Mouse (Mus musculus) cerebellum, postnatal 10 days (tissue): ENCODE results near the gene Dlgap3.

Experiments
- DNase-seq, 2 experiments: peaks; one replicate each; pipeline ENCODE4 v3.0.0; 2021; ENCODE audit warnings: mixed read lengths in 2 of 2

Gene Dlgap3

GRCm38 (mm10) chr4:127168914-127169345, at the start of gene Dlgap3:
TSS of gene Dlgap3 (plus strand) at chr4:127169204.
- DNase-seq, result peak in 1 of 2 experiments; percentile 85

- DNase-seq, result no peak
These were observed 45.6 kb upstream of the Dlgap3 start, which contains the start of gene Tmem35b for GRCm38 (mm10) chr4:127123391-127123790. TSS of gene Tmem35b (plus strand) at chr4:127123691.

- no peak for DNase-seq
These were observed 44.7 kb upstream of the Dlgap3 start for GRCm38 (mm10) chr4:127124331-127124730.

- DNase-seq, result peak; percentile 87 to 93
These were observed 43.1 kb upstream of the Dlgap3 start for GRCm38 (mm10) chr4:127125834-127126463.

GRCm38 (mm10) chr4:127134687-127135086, 34.3 kb upstream of the Dlgap3 start:
- DNase-seq, result no peak

- DNase-seq, result peak; percentile 30 to 55
These were observed 31.4 kb upstream of the Dlgap3 start for GRCm38 (mm10) chr4:127137591-127137990.

- DNase-seq, result peak; percentile 71 to 80
These were observed 30.5 kb upstream of the Dlgap3 start for GRCm38 (mm10) chr4:127138486-127138885.

GRCm38 (mm10) chr4:127150031-127150430, 19.0 kb upstream of the Dlgap3 start:
- DNase-seq, result no peak

GRCm38 (mm10) chr4:127153345-127153744, 15.7 kb upstream of the Dlgap3 start:
- no peak for DNase-seq

- DNase-seq, result peak in 1 of 2 experiments; percentile 13
These were observed 13.2 kb upstream of the Dlgap3 start for GRCm38 (mm10) chr4:127155757-127156156.

GRCm38 (mm10) chr4:127157746-127158145, 11.3 kb upstream of the Dlgap3 start:
- DNase-seq, result no peak

GRCm38 (mm10) chr4:127163926-127164325, 5.1 kb upstream of the Dlgap3 start:
- no peak for DNase-seq

GRCm38 (mm10) chr4:127167096-127167495, 1.9 kb upstream of the Dlgap3 start:
- no peak for DNase-seq

- peak; percentile 49 to 54 for DNase-seq
These were observed 1.3 kb upstream of the Dlgap3 start for GRCm38 (mm10) chr4:127167731-127168130.

GRCm38 (mm10) chr4:127168211-127168913, 642 bp upstream of the Dlgap3 start:
- peak; percentile 92 for DNase-seq

GRCm38 (mm10) chr4:127169346-127170221, 580 bp downstream of the Dlgap3 start:
- DNase-seq, result peak; percentile 68 to 78

- DNase-seq, result peak; percentile 87 to 94
These were observed 1.9 kb downstream of the Dlgap3 start for GRCm38 (mm10) chr4:127170866-127171265.

- peak; percentile 38 to 54 for DNase-seq
These were observed 2.4 kb downstream of the Dlgap3 start for GRCm38 (mm10) chr4:127171341-127171905.

GRCm38 (mm10) chr4:127172119-127172518, 3.1 kb downstream of the Dlgap3 start:
- peak; percentile 38 to 46 for DNase-seq

- peak in 1 of 2 experiments; percentile 21 for DNase-seq
These were observed 3.6 kb downstream of the Dlgap3 start for GRCm38 (mm10) chr4:127172614-127173013.

GRCm38 (mm10) chr4:127173461-127173860, 4.5 kb downstream of the Dlgap3 start:
- peak; percentile 49 to 63 for DNase-seq

GRCm38 (mm10) chr4:127174075-127174899, 5.3 kb downstream of the Dlgap3 start:
- DNase-seq, result no peak
